Mouse (Mus musculus) ES-Bruce4 (cell line): ENCODE results near the gene Sub1.

Experiments
- CTCF ChIP-seq: IDR thresholded peaks from one replicate; pipeline ENCODE4 v1.8.1; 2011; ENCODE audit warnings: low read depth, low read length
- POLR2A ChIP-seq: IDR thresholded peaks from one replicate; pipeline ENCODE4 v1.8.1; 2011; ENCODE audit warnings: low read length; ENCODE audit not compliant: insufficient read depth

GRCm38 (mm10) chr15:11965201-11965845 lies 31.5 kb downstream of the Sub1 start:
- TF ChIP-seq CTCF (no peak), POLR2A (no peak)
